Mouse (Mus musculus) lung, adult 18-20 months (tissue): ENCODE measurements around the gene Slc25a44.
A peak's percentile ranks its signal among the peaks of the same experiment; 100 is the strongest.
"Not testable (repeated sequence)": the region's sequence is repeated elsewhere in the genome, so short reads cannot be mapped to it uniquely, and the experiment has no call there.

ENCODE experiments used
- DNase-seq, 2 experiments: peaks; one replicate each; pipeline ENCODE4 v3.0.0; 2022; ENCODE audit warnings: mixed read lengths in 2 of 2

Slc25a44 gene

GRCm38 (mm10) chr3:88410645-88411031, 14.3 kb downstream of the Slc25a44 start:
- DNase-seq, result peak in 1 of 2 experiments; percentile 10

GRCm38 (mm10) chr3:88409741-88410644, 14.9 kb downstream of the Slc25a44 start, which contains the start of gene Pmf1:
Gene Pmf1, minus strand, starts transcription at chr3:88410331.
- DNase-seq, result peak; percentile 95

GRCm38 (mm10) chr3:88408953-88409352, 16.0 kb downstream of the Slc25a44 start:
- DNase-seq, result no peak

- DNase-seq, result no peak
Observed at GRCm38 (mm10) chr3:88407529-88407928, 17.4 kb downstream of the Slc25a44 start.

GRCm38 (mm10) chr3:88407090-88407489, 17.8 kb downstream of the Slc25a44 start:
- peak; percentile 47 to 67 for DNase-seq

GRCm38 (mm10) chr3:88403522-88404230, 21.3 kb downstream of the Slc25a44 start:
- no peak for DNase-seq

- no peak for DNase-seq
Observed at GRCm38 (mm10) chr3:88398666-88399065, 26.3 kb downstream of the Slc25a44 start.

- no peak for DNase-seq
Observed at GRCm38 (mm10) chr3:88395742-88396141, 29.2 kb downstream of the Slc25a44 start.

- no peak for DNase-seq
Observed at GRCm38 (mm10) chr3:88395288-88395687, 29.7 kb downstream of the Slc25a44 start.

- DNase-seq, result no peak
Observed at GRCm38 (mm10) chr3:88393776-88394375, 31.1 kb downstream of the Slc25a44 start.

GRCm38 (mm10) chr3:88384364-88384763, 40.6 kb downstream of the Slc25a44 start, which contains the start of gene Bglap:
Gene Bglap, minus strand, starts transcription at chr3:88384464.
- no peak for DNase-seq

GRCm38 (mm10) chr3:88382383-88382782, 42.6 kb downstream of the Slc25a44 start:
- not testable (repeated sequence) for DNase-seq

- peak in 1 of 2 experiments; percentile 25 for DNase-seq
Observed at GRCm38 (mm10) chr3:88381389-88382315, 43.3 kb downstream of the Slc25a44 start.

- not testable (repeated sequence) for DNase-seq
Observed at GRCm38 (mm10) chr3:88378599-88378998, 46.3 kb downstream of the Slc25a44 start, which contains the start of gene Bglap2. Gene Bglap2, minus strand, starts transcription at chr3:88378699.

GRCm38 (mm10) chr3:88376644-88377043, 48.3 kb downstream of the Slc25a44 start:
- DNase-seq, result not testable (repeated sequence)

GRCm38 (mm10) chr3:88375750-88376626, 49.0 kb downstream of the Slc25a44 start:
- peak in 1 of 2 experiments; percentile 14 for DNase-seq

GRCm38 (mm10) chr3:88372643-88373042, 52.3 kb downstream of the Slc25a44 start, which contains the start of gene Bglap3:
Gene Bglap3, minus strand, starts transcription at chr3:88372743.
- not testable (repeated sequence) for DNase-seq

- not testable (repeated sequence) for DNase-seq
Observed at GRCm38 (mm10) chr3:88368511-88368910, 56.4 kb downstream of the Slc25a44 start.

- DNase-seq, result not testable (repeated sequence)
Observed at GRCm38 (mm10) chr3:88367517-88367916, 57.4 kb downstream of the Slc25a44 start.

GRCm38 (mm10) chr3:88366830-88367428, 58.0 kb downstream of the Slc25a44 start:
- DNase-seq, result peak; percentile 44 to 52
